Mouse (Mus musculus) G1E-ER4 (cell line): ENCODE results near the gene Muc3. TPM values are rescaled to one million over a fixed set of nuclear protein-coding genes. Genes with fewer than 3 reads are reported as not detected.

Experiments used
- GATA1 ChIP-seq: IDR thresholded peaks from one replicate; pipeline ENCODE4 v1.8.0; 2012; ENCODE audit warnings: low read length, inconsistent platforms
- polyA plus RNA-seq: library from polyadenylated mRNA; stranded (reverse); fragments of >175 nt; gene quantifications from 2 replicates; pipeline ENCODE4 v1.2.3, GENCODE M21; 2012

Gene Muc3
- polyA plus RNA-seq, 1 experiment = not detected

GRCm38 (mm10) chr5:137140836-137141235 is 8.3 kb downstream of the Muc3 start:
- TF ChIP-seq GATA1 = no peak

GRCm38 (mm10) chr5:137138977-137139376 is 10.1 kb downstream of the Muc3 start:
- no peak for TF ChIP-seq GATA1

- no peak for TF ChIP-seq GATA1
Observed at GRCm38 (mm10) chr5:137134959-137135358, 14.2 kb downstream of the Muc3 start.

GRCm38 (mm10) chr5:137131490-137131889 is 17.6 kb downstream of the Muc3 start:
- TF ChIP-seq GATA1 = no peak

- no peak for TF ChIP-seq GATA1
Observed at GRCm38 (mm10) chr5:137129281-137129680, 19.8 kb downstream of the Muc3 start.

DNA sequence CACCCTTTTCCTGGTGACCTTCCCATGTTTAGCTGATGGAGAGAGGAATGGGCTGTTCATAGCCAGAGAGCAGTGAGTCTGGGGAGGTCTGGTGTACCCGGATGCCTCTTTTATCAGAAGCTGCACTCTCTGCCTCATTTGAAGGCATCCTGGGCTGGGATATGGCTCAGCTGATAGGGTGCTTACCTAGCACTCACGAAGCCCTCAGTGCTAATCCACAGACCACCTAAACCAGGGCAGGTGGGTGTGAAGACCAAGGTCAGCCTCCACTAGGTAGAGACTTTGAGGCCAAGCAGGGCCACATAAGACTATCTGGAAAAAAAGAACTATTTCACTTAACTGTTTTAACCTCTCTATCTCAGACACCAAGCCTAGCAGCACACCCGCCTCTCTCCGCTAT is 25.6 kb downstream of the Muc3 start:
- no peak for TF ChIP-seq GATA1

DNA sequence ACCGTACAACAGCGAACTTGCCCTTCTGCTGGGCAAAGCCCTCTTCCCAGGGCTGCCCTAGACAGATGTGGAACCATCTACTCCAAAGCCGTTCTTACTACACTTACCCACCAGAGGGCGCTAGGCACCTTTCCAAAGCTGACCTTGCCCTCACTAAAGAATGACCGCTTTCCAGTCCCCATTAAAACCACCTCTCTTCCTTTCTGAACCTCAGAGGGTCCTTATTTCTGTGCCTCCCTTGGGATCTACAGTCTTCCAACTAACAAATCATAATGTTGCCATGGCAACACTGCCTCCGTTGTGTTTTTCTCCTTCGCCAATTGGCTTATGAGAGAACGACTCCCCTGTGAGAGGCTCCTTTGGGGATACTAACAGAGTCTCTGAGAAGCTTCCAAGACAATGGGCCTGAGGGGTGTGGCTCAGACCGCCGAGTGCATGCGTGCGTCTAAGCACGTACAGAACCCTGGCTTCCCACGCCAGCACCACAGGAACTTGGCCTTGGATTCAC is 26.4 kb downstream of the Muc3 start:
- no peak for TF ChIP-seq GATA1

- no peak for TF ChIP-seq GATA1
Observed at GRCm38 (mm10) chr5:137121280-137121679, 27.8 kb downstream of the Muc3 start.

GRCm38 (mm10) chr5:137118878-137119277 is 30.2 kb downstream of the Muc3 start:
- no peak for TF ChIP-seq GATA1

- TF ChIP-seq GATA1 = no peak
Observed at GRCm38 (mm10) chr5:137116987-137117386, 32.1 kb downstream of the Muc3 start.

- peak; percentile 73 for TF ChIP-seq GATA1
Observed at GRCm38 (mm10) chr5:137115866-137116847, 33.0 kb downstream of the Muc3 start, which contains the start of gene Trim56. TSS of gene Trim56 (minus strand) at chr5:137116209.

DNA sequence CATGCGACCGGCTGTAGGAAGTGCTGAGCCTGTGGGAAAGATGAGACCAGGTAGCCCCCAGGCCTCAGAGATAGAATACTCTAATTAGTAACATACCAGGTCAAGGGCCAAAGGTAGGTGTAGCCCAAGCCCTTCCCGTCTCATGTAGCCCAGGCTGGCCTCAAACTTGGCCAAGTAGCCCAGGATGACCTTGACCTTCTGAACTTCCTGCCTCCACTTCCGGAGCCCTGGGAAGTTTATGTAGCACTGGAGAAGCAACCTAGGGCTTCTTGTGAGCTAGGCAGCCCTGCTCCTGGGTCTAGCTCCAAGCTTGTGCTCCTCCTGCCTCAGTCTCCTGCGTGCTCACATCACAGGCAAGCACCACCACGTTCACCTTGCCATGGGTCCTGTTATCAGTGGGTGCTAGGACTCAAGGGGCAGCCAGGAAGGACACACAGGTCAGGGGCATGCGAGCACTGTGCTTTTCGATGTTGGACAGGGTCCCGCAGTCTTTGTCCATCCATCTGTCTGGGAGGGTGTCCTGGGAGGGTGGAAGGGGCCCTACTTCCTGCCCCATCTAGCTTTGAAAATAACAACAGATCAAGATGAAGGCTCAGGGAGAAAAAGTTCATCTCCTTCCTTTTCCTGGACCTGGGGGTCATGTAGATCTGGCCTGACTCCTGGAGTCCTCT is 34.1 kb downstream of the Muc3 start:
- no peak for TF ChIP-seq GATA1

DNA sequence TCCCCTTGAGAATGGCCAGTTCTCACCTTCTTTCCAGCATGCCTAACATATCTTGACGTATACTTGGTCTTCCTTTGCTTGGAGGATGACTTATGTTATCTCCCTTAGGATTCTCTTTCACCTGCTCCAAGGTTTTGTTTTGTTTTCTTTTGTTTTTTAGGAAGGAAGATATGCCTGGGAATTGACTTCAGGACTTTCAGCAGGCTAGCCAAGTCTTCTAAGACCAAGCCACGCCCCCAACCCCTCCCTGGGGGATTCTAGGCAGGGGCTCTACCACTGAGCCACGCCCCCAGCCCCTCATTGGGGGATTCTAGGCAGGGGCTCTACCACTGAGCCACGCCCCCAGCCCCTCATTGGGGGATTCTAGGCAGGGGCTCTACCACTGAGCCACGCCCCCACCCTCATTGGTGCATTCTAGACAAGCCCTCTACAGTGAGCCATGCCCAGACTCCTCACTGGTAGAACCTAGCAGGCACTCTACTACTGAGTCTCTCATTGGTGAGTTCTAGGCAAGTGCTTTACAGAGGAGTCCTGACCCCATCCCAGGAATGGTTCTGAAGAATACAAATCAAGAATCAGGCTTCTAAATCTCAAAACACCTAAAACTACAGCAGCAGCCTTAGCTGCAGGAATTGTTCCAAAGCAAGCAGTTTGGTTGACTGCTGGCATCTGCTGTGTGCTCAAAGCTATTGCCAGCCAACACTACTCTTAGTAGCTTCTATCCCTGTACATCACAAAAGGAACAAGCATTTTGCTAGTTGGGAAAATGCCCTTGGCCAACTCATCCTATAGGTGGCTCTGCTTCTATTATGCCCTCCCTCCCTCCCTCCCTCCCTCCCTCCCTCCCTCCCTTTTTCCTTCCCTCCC is 37.3 kb downstream of the Muc3 start:
- TF ChIP-seq GATA1 = no peak

- TF ChIP-seq GATA1 = no peak
Observed at GRCm38 (mm10) chr5:137110863-137111262, 38.3 kb downstream of the Muc3 start.

- TF ChIP-seq GATA1 = no peak
Observed at GRCm38 (mm10) chr5:137109941-137110593, 39.1 kb downstream of the Muc3 start.
